Mouse (Mus musculus) forebrain, embryonic 11.5 days (tissue): ENCODE data around the gene Insc. TPM values are rescaled to one million over a fixed set of nuclear protein-coding genes. Genes with fewer than 3 reads are reported as not detected.

Experiments used
- ATAC-seq: fragments of 200-750 bp; cut with Nextera tagmentation; replicated peaks from 2 replicates; pipeline ENCODE4 v1.8.0; 2017; ENCODE audit warnings: moderate TSS enrichment; ENCODE audit not compliant: low FRiP score
- DNase-seq: peaks from one replicate; pipeline ENCODE4 v3.0.0-alpha.2; 2017; ENCODE audit warnings: low spot score
- H3K27ac ChIP-seq: fragments of 300-500 bp; sonication (generic); 2 replicates; pipeline ENCODE4 v1.5.1; 2014; ENCODE audit warnings: low read depth, low read length
- H3K27me3 ChIP-seq: fragments of 300-500 bp; sonication (generic); 2 replicates; pipeline ENCODE4 v1.6.1; 2014; ENCODE audit warnings: mild to moderate bottlenecking, low read length, mixed read lengths; ENCODE audit not compliant: control insufficient read depth, insufficient read depth
- H3K36me3 ChIP-seq: fragments of 300-500 bp; sonication (generic); 2 replicates; pipeline ENCODE4 v1.6.1; 2014; ENCODE audit warnings: mild to moderate bottlenecking, low read length, moderate library complexity, mixed read lengths; ENCODE audit not compliant: control insufficient read depth, insufficient read depth
- H3K4me1 ChIP-seq: fragments of 300-500 bp; sonication (generic); replicated peaks from 2 replicates; pipeline ENCODE4 v1.6.1; 2014; ENCODE audit warnings: low read length, mixed read lengths; ENCODE audit not compliant: control insufficient read depth, insufficient read depth
- H3K4me2 ChIP-seq: fragments of 300-500 bp; sonication (generic); 2 replicates; pipeline ENCODE4 v1.6.1; 2014; ENCODE audit warnings: low read depth, mild to moderate bottlenecking, low read length, moderate library complexity, mixed read lengths; ENCODE audit not compliant: severe bottlenecking
- H3K4me3 ChIP-seq: fragments of 300-500 bp; sonication (generic); 2 replicates; pipeline ENCODE4 v1.5.1; 2014; ENCODE audit warnings: low read depth, low read length
- H3K9ac ChIP-seq: fragments of 300-500 bp; sonication (generic); 2 replicates; pipeline ENCODE4 v1.6.1; 2014; ENCODE audit warnings: low read length
- H3K9me3 ChIP-seq: fragments of 300-500 bp; sonication (generic); 2 replicates; pipeline ENCODE4 v1.6.1; 2016; ENCODE audit warnings: low read length, mixed read lengths; ENCODE audit not compliant: control insufficient read depth
- WGBS: fragments of 180-500 bp; shearing (Covaris S2); extraction: QIAGEN DNeasy Blood & Tissue Kit; methylation state at CpG from one replicate; pipeline ENCODE4 v1.1.7; 2014; 5-methylcytosine and 5-hydroxymethylcytosine counted together
- polyA plus RNA-seq: library from polyadenylated mRNA; unstranded; fragments of >200 nt; fragmentation: Nextera tagmentation; extraction: Ambion mirVana; gene quantifications from 2 replicates; pipeline ENCODE4 v1.2.1, GENCODE M21; 2014

Gene Insc
- 0.89 and 1.1 TPM in 2 replicates for polyA plus RNA-seq

- H3K9ac ChIP-seq = no peak within 1 kb of the TSS
- DNase-seq = no peak
- no peaks in the 10 kb centered on the region for H3K36me3 ChIP-seq
- 75% methylated on average over 5 of the region's 5 CpGs for WGBS
- H3K4me3 ChIP-seq = no peak within 1 kb of the TSS
- no peak within 1 kb of the TSS for H3K4me2 ChIP-seq
- no peak for ATAC-seq
- H3K27ac ChIP-seq = no peak within 1 kb of the TSS
- H3K4me1 ChIP-seq = peaks cover 6% of the 10 kb centered on the region
- peaks cover 6% of the 10 kb centered on the region; the same call in 1 of the 2 replicates for H3K27me3 ChIP-seq
- H3K9me3 ChIP-seq = no peaks in the 10 kb centered on the region
Observed at GRCm38 (mm10) chr7:114743022-114743780, at the start of gene Insc. TSS of gene Insc (plus strand) at chr7:114743694.

GRCm38 (mm10) chr7:114700871-114701270 is 42.6 kb upstream of the Insc start:
- DNase-seq (no peak), ATAC-seq (no peak)
- Histone ChIP-seq H3K4me3 (no peak overlapping the region), H3K36me3 (no peaks in the 10 kb centered on the region), H3K4me2 (no peak overlapping the region), H3K9me3 (no peaks in the 10 kb centered on the region), H3K27me3 (no peaks in the 10 kb centered on the region), H3K9ac (no peak overlapping the region), H3K27ac (no peak overlapping the region), H3K4me1 (no peaks in the 10 kb centered on the region)
- 75% methylated on average over 2 of the region's 2 CpGs for WGBS

GRCm38 (mm10) chr7:114706716-114707115 is 36.8 kb upstream of the Insc start:
- Histone ChIP-seq H3K9ac (no peak overlapping the region), H3K27me3 (no peaks in the 10 kb centered on the region), H3K9me3 (no peaks in the 10 kb centered on the region), H3K4me1 (no peaks in the 10 kb centered on the region), H3K4me3 (no peak overlapping the region), H3K36me3 (no peaks in the 10 kb centered on the region), H3K27ac (no peak overlapping the region), H3K4me2 (no peak overlapping the region)
- ATAC-seq (no peak), DNase-seq (no peak)
- WGBS = 84% methylated on average over 4 of the region's 4 CpGs

GRCm38 (mm10) chr7:114707398-114707797 is 36.1 kb upstream of the Insc start:
- no peak overlapping the region for H3K4me2 ChIP-seq
- ATAC-seq = no peak
- H3K36me3 ChIP-seq = no peaks in the 10 kb centered on the region
- H3K4me3 ChIP-seq = no peak overlapping the region
- no peaks in the 10 kb centered on the region for H3K4me1 ChIP-seq
- no peak for DNase-seq
- 74% methylated on average over 1 of the region's 1 CpGs for WGBS
- no peaks in the 10 kb centered on the region for H3K27me3 ChIP-seq
- H3K9ac ChIP-seq = no peak overlapping the region
- H3K27ac ChIP-seq = no peak overlapping the region
- no peaks in the 10 kb centered on the region for H3K9me3 ChIP-seq

GRCm38 (mm10) chr7:114710419-114710818 is 33.1 kb upstream of the Insc start:
- WGBS = 89% methylated on average over 2 of the region's 2 CpGs
- H3K27ac ChIP-seq = no peak overlapping the region
- H3K27me3 ChIP-seq = no peaks in the 10 kb centered on the region
- ATAC-seq = no peak
- H3K4me3 ChIP-seq = no peak overlapping the region
- H3K36me3 ChIP-seq = no peaks in the 10 kb centered on the region
- H3K9me3 ChIP-seq = no peaks in the 10 kb centered on the region
- no peak overlapping the region for H3K9ac ChIP-seq
- H3K4me1 ChIP-seq = no peaks in the 10 kb centered on the region
- no peak overlapping the region for H3K4me2 ChIP-seq
- no peak for DNase-seq

- H3K4me1 ChIP-seq = no peaks in the 10 kb centered on the region
- no peak for ATAC-seq
Observed at GRCm38 (mm10) chr7:114712523-114712922, 31.0 kb upstream of the Insc start.

GRCm38 (mm10) chr7:114718300-114718699 is 25.2 kb upstream of the Insc start, which contains the start of gene Calcb:
TSS of gene Calcb (plus strand) at chr7:114718643.
- DNase-seq (no peak), ATAC-seq (no peak; the same call in 1 of the 2 replicates)
- WGBS = 3% methylated on average over 11 of the region's 11 CpGs
- Histone ChIP-seq H3K4me2 (peak within 1 kb of the TSS; percentile 43), H3K27ac (no peak within 1 kb of the TSS), H3K27me3 (peaks cover 29% of the 10 kb centered on the region), H3K9ac (no peak within 1 kb of the TSS), H3K4me3 (peak within 1 kb of the TSS; percentile 12; the same call in 1 of the 2 replicates), H3K4me1 (peaks cover 6% of the 10 kb centered on the region; the same call in 1 of the 2 replicates), H3K36me3 (no peaks in the 10 kb centered on the region), H3K9me3 (no peaks in the 10 kb centered on the region)

More at GRCm38 (mm10) chr7:114712523-114712922, 31.0 kb upstream of the Insc start:
- H3K27ac ChIP-seq = no peak overlapping the region
- no peak for DNase-seq
- H3K4me2 ChIP-seq = no peak overlapping the region
- no peaks in the 10 kb centered on the region for H3K9me3 ChIP-seq
- no peaks in the 10 kb centered on the region for H3K36me3 ChIP-seq
- H3K4me3 ChIP-seq = no peak overlapping the region
- H3K9ac ChIP-seq = no peak overlapping the region
- peaks cover 4% of the 10 kb centered on the region; the same call in 1 of the 2 replicates for H3K27me3 ChIP-seq
- 71% methylated on average over 1 of the region's 1 CpGs for WGBS

- ATAC-seq = no peak
- Histone ChIP-seq H3K27me3 (peaks cover 29% of the 10 kb centered on the region), H3K4me2 (peak overlapping the region; percentile 43), H3K36me3 (no peaks in the 10 kb centered on the region), H3K9me3 (no peaks in the 10 kb centered on the region), H3K27ac (no peak overlapping the region), H3K9ac (no peak overlapping the region), H3K4me3 (no peak overlapping the region; the same call in 1 of the 2 replicates), H3K4me1 (peaks cover 6% of the 10 kb centered on the region; the same call in 1 of the 2 replicates)
- DNase-seq = peak; percentile 74
- whole genome bisulfite sequencing = 5% methylated on average over 17 of the region's 17 CpGs
Observed at GRCm38 (mm10) chr7:114719381-114720131, 23.9 kb upstream of the Insc start.
